Mouse (Mus musculus): ENCODE measurements around the gene Churc1.

DNA sequence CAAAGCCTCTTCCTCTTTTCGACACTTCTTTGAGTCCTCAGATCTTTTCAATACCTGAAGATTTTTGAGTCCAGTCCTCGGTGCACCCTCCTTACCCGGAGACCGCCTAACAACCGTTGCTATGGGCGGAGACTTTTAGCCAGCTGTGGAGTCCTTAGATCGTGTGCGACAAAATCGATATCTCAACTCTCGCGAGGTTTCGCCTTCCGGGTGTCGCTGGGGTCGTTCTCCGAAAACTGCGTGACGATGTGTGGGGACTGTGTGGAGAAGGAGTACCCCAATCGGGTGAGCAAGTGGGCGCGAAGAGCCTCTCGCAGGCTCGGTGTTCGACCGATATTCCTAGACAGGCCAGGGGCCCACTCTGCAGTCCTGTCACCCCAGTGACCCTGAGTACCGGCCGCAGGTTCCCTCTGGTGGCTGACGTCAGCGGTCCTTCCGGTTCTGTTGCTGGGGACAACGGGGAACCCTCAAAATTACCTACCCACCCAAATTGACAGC, at the start of gene Churc1, which contains the start of gene Fntb:
- TF ChIP-seq CTCF (IDR thresholded peaks at IDR 0.05; ENCODE audit: extremely low read depth, insufficient read length, insufficient replicate concordance, low read depth, low read length), result no peak
- TF ChIP-seq POLR2A (IDR thresholded peaks at IDR 0.05; ENCODE audit: low read depth, low read length), result peak; percentile 74

All from small intestine, adult 2 months (tissue).